Mouse (Mus musculus) heart, embryonic 10.5 days (tissue): ENCODE data around the gene Arcn1. TPM values are rescaled to one million over a fixed set of nuclear protein-coding genes. Genes with fewer than 3 reads are reported as not detected.
A peak's percentile ranks its signal among the peaks of the same experiment; 100 is the strongest.

ENCODE experiments used
- DNase-seq: peaks from one replicate; pipeline ENCODE4 v3.0.0-alpha.2; 2017; ENCODE audit warnings: low spot score
- H3K27ac ChIP-seq: fragments of 300-500 bp; sonication (generic); 2 replicates; pipeline ENCODE4 v1.5.1; 2016; ENCODE audit warnings: mild to moderate bottlenecking
- H3K27me3 ChIP-seq: fragments of 300-500 bp; sonication (generic); 2 replicates; pipeline ENCODE4 v1.6.1; 2016; ENCODE audit warnings: mild to moderate bottlenecking; ENCODE audit not compliant: poor library complexity, insufficient read depth, severe bottlenecking
- H3K36me3 ChIP-seq: fragments of 300-500 bp; sonication (generic); 2 replicates; pipeline ENCODE4 v1.6.1; 2016; ENCODE audit warnings: mild to moderate bottlenecking, moderate library complexity
- H3K4me1 ChIP-seq: fragments of 300-500 bp; sonication (generic); 2 replicates; pipeline ENCODE4 v1.6.1; 2016; ENCODE audit warnings: mild to moderate bottlenecking
- H3K4me3 ChIP-seq: fragments of 300-500 bp; sonication (generic); 2 replicates; pipeline ENCODE4 v1.5.1; 2016; ENCODE audit warnings: mild to moderate bottlenecking, moderate library complexity
- H3K9me3 ChIP-seq: fragments of 300-500 bp; sonication (generic); 2 replicates; pipeline ENCODE4 v1.6.1; 2016; ENCODE audit warnings: mild to moderate bottlenecking, moderate library complexity
- WGBS: fragments of 180-500 bp; shearing (Covaris S2); methylation state at CpG from one replicate; pipeline ENCODE4 v1.1.7; 2016; 5-methylcytosine and 5-hydroxymethylcytosine counted together
- polyA plus RNA-seq: library from polyadenylated mRNA; unstranded; fragments of >200 nt; fragmentation: Nextera tagmentation; extraction: Ambion mirVana; gene quantifications from 2 replicates; pipeline ENCODE4 v1.2.1, GENCODE M21; 2016

The Arcn1 gene
- 159 and 167 TPM in 2 replicates for polyA plus RNA-seq

- DNase-seq: peak; percentile 95
Observed at GRCm38 (mm10) chr9:44767101-44768028, at the start of gene Arcn1, which contains the start of gene Ift46. Arcn1 (minus strand) TSS chr9:44767845. Ift46 (plus strand) TSS chr9:44767908.

GRCm38 (mm10) chr9:44814179-44814578 lies 46.5 kb upstream of the Arcn1 start:
- peaks cover 99% of the 10 kb centered on the region for H3K36me3 ChIP-seq
- no peaks in the 10 kb centered on the region for H3K4me1 ChIP-seq
- no peak overlapping the region for H3K4me3 ChIP-seq
- H3K9me3 ChIP-seq: no peaks in the 10 kb centered on the region
- DNase-seq: no peak
- no peak overlapping the region for H3K27ac ChIP-seq
- 94% methylated on average over 8 of the region's 8 CpGs for WGBS
- no peaks in the 10 kb centered on the region for H3K27me3 ChIP-seq

More at GRCm38 (mm10) chr9:44767101-44768028, at the start of gene Arcn1, which contains the start of gene Ift46:
- WGBS: under 1% methylated on average over 82 of the region's 82 CpGs
- H3K27me3 ChIP-seq: no peaks in the 10 kb centered on the region
- peaks cover 20% of the 10 kb centered on the region for H3K4me1 ChIP-seq
- no peaks in the 10 kb centered on the region for H3K36me3 ChIP-seq
- H3K4me3 ChIP-seq: peak within 1 kb of the TSS; percentile 100
- peak within 1 kb of the TSS; percentile 99 for H3K27ac ChIP-seq
- H3K9me3 ChIP-seq: no peaks in the 10 kb centered on the region

- no peak overlapping the region for H3K4me3 ChIP-seq
- H3K9me3 ChIP-seq: no peaks in the 10 kb centered on the region
- DNase-seq: no peak
- H3K27me3 ChIP-seq: no peaks in the 10 kb centered on the region
- peaks cover 97% of the 10 kb centered on the region for H3K36me3 ChIP-seq
- 87% methylated on average over 10 of the region's 10 CpGs for WGBS
- H3K4me1 ChIP-seq: no peaks in the 10 kb centered on the region
- no peak overlapping the region for H3K27ac ChIP-seq
Observed at GRCm38 (mm10) chr9:44810316-44810715, 42.7 kb upstream of the Arcn1 start.

- Histone ChIP-seq H3K36me3 (peaks cover 80% of the 10 kb centered on the region), H3K4me3 (no peak overlapping the region), H3K27me3 (0 out of 2 replicates have a peak, but pooled peaks cover under 1% of the 10 kb centered on the region), H3K27ac (no peak overlapping the region), H3K4me1 (no peaks in the 10 kb centered on the region), H3K9me3 (no peaks in the 10 kb centered on the region)
- 94% methylated on average over 10 of the region's 10 CpGs for WGBS
- no peak for DNase-seq
Observed at GRCm38 (mm10) chr9:44807778-44808177, 40.1 kb upstream of the Arcn1 start.

GRCm38 (mm10) chr9:44807141-44807540 lies 39.5 kb upstream of the Arcn1 start:
- DNase-seq: no peak
- no peak overlapping the region for H3K4me3 ChIP-seq
- no peaks in the 10 kb centered on the region for H3K9me3 ChIP-seq
- H3K27ac ChIP-seq: no peak overlapping the region
- H3K27me3 ChIP-seq: 0 out of 2 replicates have a peak, but pooled peaks cover 5% of the 10 kb centered on the region
- peaks cover 74% of the 10 kb centered on the region for H3K36me3 ChIP-seq
- H3K4me1 ChIP-seq: no peaks in the 10 kb centered on the region
- 78% methylated on average over 5 of the region's 5 CpGs for WGBS

GRCm38 (mm10) chr9:44805536-44805935 lies 37.9 kb upstream of the Arcn1 start:
- Histone ChIP-seq H3K9me3 (no peaks in the 10 kb centered on the region), H3K36me3 (peaks cover 59% of the 10 kb centered on the region), H3K4me3 (no peak overlapping the region), H3K27ac (no peak overlapping the region), H3K27me3 (peaks cover 15% of the 10 kb centered on the region), H3K4me1 (no peaks in the 10 kb centered on the region)
- no peak for DNase-seq
- 88% methylated on average over 5 of the region's 5 CpGs for WGBS

- WGBS: 90% methylated on average over 10 of the region's 10 CpGs
- no peak for DNase-seq
- Histone ChIP-seq H3K4me1 (0 out of 2 replicates have a peak, but pooled peaks cover 6% of the 10 kb centered on the region), H3K27me3 (peaks cover 19% of the 10 kb centered on the region), H3K36me3 (peaks cover 50% of the 10 kb centered on the region), H3K4me3 (no peak overlapping the region), H3K9me3 (no peaks in the 10 kb centered on the region), H3K27ac (no peak overlapping the region)
Observed at GRCm38 (mm10) chr9:44804678-44805077, 37.0 kb upstream of the Arcn1 start.

- Histone ChIP-seq H3K36me3 (peaks cover 33% of the 10 kb centered on the region), H3K4me3 (no peak within 1 kb of the TSS), H3K27ac (no peak within 1 kb of the TSS), H3K27me3 (peaks cover 28% of the 10 kb centered on the region), H3K4me1 (peaks cover 23% of the 10 kb centered on the region), H3K9me3 (no peaks in the 10 kb centered on the region)
- DNase-seq: no peak
- WGBS: 75% methylated on average over 4 of the region's 4 CpGs
Observed at GRCm38 (mm10) chr9:44802808-44803450, 35.3 kb upstream of the Arcn1 start, which contains the start of gene Ttc36. Ttc36 (minus strand) TSS chr9:44803072.

- H3K27me3 ChIP-seq: peaks cover 40% of the 10 kb centered on the region
Observed at GRCm38 (mm10) chr9:44801669-44802068, 34.0 kb upstream of the Arcn1 start.

GRCm38 (mm10) chr9:44799958-44800324 lies 32.3 kb upstream of the Arcn1 start:
- Histone ChIP-seq H3K9me3 (no peaks in the 10 kb centered on the region), H3K27ac (peak overlapping the region; percentile 91; the same call in 1 of the 2 replicates), H3K36me3 (peaks cover 5% of the 10 kb centered on the region), H3K4me3 (peak overlapping the region; percentile 77), H3K4me1 (peaks cover 23% of the 10 kb centered on the region), H3K27me3 (peaks cover 49% of the 10 kb centered on the region)
- DNase-seq: no peak
- WGBS: 45% methylated on average over 9 of the region's 9 CpGs

More at GRCm38 (mm10) chr9:44801669-44802068, 34.0 kb upstream of the Arcn1 start:
- no peak overlapping the region for H3K4me3 ChIP-seq
- H3K36me3 ChIP-seq: peaks cover 20% of the 10 kb centered on the region
- no peak overlapping the region for H3K27ac ChIP-seq
- no peak for DNase-seq
- peaks cover 23% of the 10 kb centered on the region for H3K4me1 ChIP-seq
- 81% methylated on average over 6 of the region's 6 CpGs for WGBS
- H3K9me3 ChIP-seq: no peaks in the 10 kb centered on the region

GRCm38 (mm10) chr9:44799102-44799957 lies 31.7 kb upstream of the Arcn1 start, which contains the start of gene Tmem25:
Tmem25 (minus strand) TSS chr9:44799307.
- peak; percentile 94 for DNase-seq
- no peaks in the 10 kb centered on the region for H3K36me3 ChIP-seq
- H3K27me3 ChIP-seq: peaks cover 49% of the 10 kb centered on the region
- no peaks in the 10 kb centered on the region for H3K9me3 ChIP-seq
- H3K4me3 ChIP-seq: peak within 1 kb of the TSS; percentile 77
- peaks cover 23% of the 10 kb centered on the region for H3K4me1 ChIP-seq
- H3K27ac ChIP-seq: peak within 1 kb of the TSS; percentile 91
- WGBS: under 1% methylated on average over 75 of the region's 75 CpGs

- Histone ChIP-seq H3K27me3 (peaks cover 49% of the 10 kb centered on the region), H3K36me3 (no peaks in the 10 kb centered on the region), H3K4me1 (peaks cover 23% of the 10 kb centered on the region), H3K4me3 (peak overlapping the region; percentile 77; the same call in 1 of the 2 replicates), H3K27ac (no peak overlapping the region), H3K9me3 (no peaks in the 10 kb centered on the region)
- no peak for DNase-seq
- 28% methylated on average over 7 of the region's 7 CpGs for WGBS
Observed at GRCm38 (mm10) chr9:44798298-44798697, 30.7 kb upstream of the Arcn1 start.
